Mouse (Mus musculus) forebrain, embryonic 15.5 days (tissue): ENCODE data around the gene Iqch. TPM values are rescaled to one million over a fixed set of nuclear protein-coding genes. Genes with fewer than 3 reads are reported as not detected.

Experiments
- ATAC-seq: fragments of 200-750 bp; cut with Nextera tagmentation; replicated peaks from 2 replicates; pipeline ENCODE4 v1.8.0; 2017; ENCODE audit warnings: mild to moderate bottlenecking, moderate TSS enrichment, moderate library complexity
- H3K27ac ChIP-seq: fragments of 300-500 bp; sonication (generic); replicated peaks from 2 replicates; pipeline ENCODE4 v1.5.1; 2015; ENCODE audit warnings: mild to moderate bottlenecking, inconsistent platforms
- H3K27me3 ChIP-seq: fragments of 300-500 bp; sonication (generic); 2 replicates; pipeline ENCODE4 v1.6.1; 2015; ENCODE audit warnings: inconsistent platforms
- H3K36me3 ChIP-seq: fragments of 300-500 bp; sonication (generic); 2 replicates; pipeline ENCODE4 v1.6.1; 2015; ENCODE audit warnings: mild to moderate bottlenecking, inconsistent platforms
- H3K4me1 ChIP-seq: fragments of 300-500 bp; sonication (generic); 2 replicates; pipeline ENCODE4 v1.6.1; 2015; ENCODE audit warnings: inconsistent platforms
- H3K4me2 ChIP-seq: fragments of 300-500 bp; sonication (generic); replicated peaks from 2 replicates; pipeline ENCODE4 v1.6.1; 2015; ENCODE audit warnings: mild to moderate bottlenecking, inconsistent platforms
- H3K4me3 ChIP-seq: fragments of 300-500 bp; sonication (generic); 2 replicates; pipeline ENCODE4 v1.5.1; 2015; ENCODE audit warnings: mild to moderate bottlenecking, inconsistent platforms
- H3K9ac ChIP-seq: fragments of 300-500 bp; sonication (generic); replicated peaks from 2 replicates; pipeline ENCODE4 v1.6.1; 2015; ENCODE audit warnings: mild to moderate bottlenecking, inconsistent platforms
- H3K9me3 ChIP-seq: fragments of 300-500 bp; sonication (generic); 2 replicates; pipeline ENCODE4 v1.6.1; 2016; ENCODE audit warnings: inconsistent platforms
- WGBS: fragments of 180-500 bp; shearing (Covaris S2); methylation state at CpG from one replicate; pipeline ENCODE4 v1.1.7; 2015; ENCODE audit warnings: mixed read lengths; 5-methylcytosine and 5-hydroxymethylcytosine counted together
- polyA plus RNA-seq: library from polyadenylated mRNA; unstranded; fragments of >200 nt; fragmentation: Nextera tagmentation; extraction: Ambion mirVana; gene quantifications from 2 replicates; pipeline ENCODE4 v1.2.1, GENCODE M21; 2015

The Iqch gene
- polyA plus RNA-seq, 1 experiment from 2014 or later = 0.15 TPM

DNA sequence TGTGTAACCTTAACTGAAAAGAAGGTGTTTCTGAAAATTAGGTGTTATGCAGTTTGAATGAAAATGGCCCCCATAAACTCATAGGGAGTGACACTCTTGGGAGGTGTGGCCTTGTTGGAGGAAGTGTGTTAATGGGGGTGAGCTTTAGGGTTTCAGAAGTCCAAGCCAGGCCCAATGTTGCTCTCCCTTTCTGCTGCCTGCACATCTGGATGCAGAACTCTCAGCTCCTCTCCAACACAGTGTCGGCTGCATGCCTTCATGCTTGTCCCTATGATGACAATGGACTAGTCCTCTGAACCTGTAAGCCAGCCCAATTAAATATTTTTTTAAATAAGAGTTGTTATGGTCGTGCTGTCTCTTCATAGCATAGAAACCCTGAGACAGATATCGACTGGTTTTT is 222.0 kb downstream of the Iqch start:
- WGBS = 86% methylated on average over 3 of the region's 3 CpGs
- Histone ChIP-seq H3K9me3 (no peaks in the 10 kb centered on the region), H3K27me3 (no peaks in the 10 kb centered on the region), H3K27ac (no peak overlapping the region), H3K36me3 (no peaks in the 10 kb centered on the region), H3K4me1 (peaks cover 26% of the 10 kb centered on the region), H3K4me2 (no peak overlapping the region), H3K9ac (no peak overlapping the region), H3K4me3 (no peak overlapping the region)
- ATAC-seq = no peak

DNA sequence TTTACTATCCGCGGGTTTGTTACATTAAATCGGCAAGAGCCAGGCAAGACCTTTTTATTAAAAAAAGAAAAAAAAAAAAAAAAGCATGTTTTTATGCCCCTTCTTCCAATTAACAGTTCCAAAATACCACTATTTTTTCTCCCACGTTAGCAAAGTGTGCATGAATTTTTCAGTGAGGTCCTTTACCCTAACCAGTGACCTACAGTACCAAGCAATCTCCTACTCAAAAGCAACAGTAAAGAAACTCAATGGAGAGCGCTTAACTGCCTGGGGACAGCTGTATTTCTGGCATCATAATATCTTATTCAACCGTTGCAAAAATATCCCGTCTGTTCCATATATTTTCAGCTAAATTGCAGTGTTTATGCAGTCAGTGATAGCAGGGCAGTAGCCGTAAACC is 224.1 kb downstream of the Iqch start:
- H3K4me1 ChIP-seq = peaks cover 37% of the 10 kb centered on the region
- no peaks in the 10 kb centered on the region for H3K36me3 ChIP-seq
- no peak for ATAC-seq
- no peaks in the 10 kb centered on the region for H3K27me3 ChIP-seq
- peak overlapping the region; percentile 93 for H3K4me2 ChIP-seq
- 16% methylated on average over 8 of the region's 8 CpGs for WGBS
- H3K9ac ChIP-seq = peak overlapping the region; percentile 98
- H3K4me3 ChIP-seq = peak overlapping the region; percentile 97
- no peaks in the 10 kb centered on the region for H3K9me3 ChIP-seq
- peak overlapping the region; percentile 86 for H3K27ac ChIP-seq

DNA sequence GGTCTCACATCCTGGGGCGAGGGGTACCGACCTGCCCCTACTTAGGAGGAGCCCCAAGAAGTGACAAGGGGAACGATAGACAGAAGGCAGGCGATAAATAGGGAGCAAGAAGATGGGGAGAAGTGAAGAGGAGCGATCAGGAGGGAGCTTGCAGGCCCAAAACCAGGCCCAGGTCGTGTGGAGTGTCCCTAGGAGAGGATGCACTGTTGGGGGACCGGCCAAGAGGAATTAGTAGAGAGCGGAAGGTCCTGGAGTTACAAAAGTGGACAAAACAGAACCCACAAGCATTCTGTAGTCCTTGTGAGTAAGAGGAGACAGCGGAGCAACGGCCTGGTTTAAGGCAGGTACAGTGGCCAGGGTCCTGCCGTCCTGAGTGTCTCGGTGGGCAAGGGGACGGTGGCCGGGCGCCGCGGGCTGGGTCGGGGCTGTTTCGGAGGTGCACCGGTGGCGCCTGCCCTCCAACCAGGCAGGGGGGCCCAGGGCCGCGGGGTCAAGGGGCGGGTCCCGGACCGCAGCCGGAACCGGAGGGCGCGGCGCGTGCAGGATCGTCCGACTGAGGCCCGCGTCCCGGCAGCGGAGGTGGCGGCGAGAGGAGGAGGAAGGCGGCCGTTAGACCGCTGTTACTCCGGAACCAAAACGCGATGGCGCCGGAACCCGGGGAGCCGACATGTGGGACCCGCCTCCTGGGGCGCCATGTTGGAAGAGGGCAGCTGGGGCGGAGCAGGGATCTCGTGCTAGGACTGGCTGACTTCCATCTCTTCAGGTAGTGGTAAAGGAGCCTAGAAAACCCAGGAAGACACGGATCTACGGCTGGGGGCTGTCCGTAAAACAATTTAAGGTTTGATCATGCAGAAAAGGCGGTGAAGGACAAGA is 224.8 kb downstream of the Iqch start, which contains the start of gene Map2k5:
Gene Map2k5 (minus strand): TSS at position 633 of the 873 bp plus-strand sequence.
- ATAC-seq = peak; percentile 94
- Histone ChIP-seq H3K4me1 (peaks cover 44% of the 10 kb centered on the region), H3K27ac (peak within 1 kb of the TSS; percentile 86), H3K4me3 (peak within 1 kb of the TSS; percentile 97), H3K27me3 (no peaks in the 10 kb centered on the region), H3K4me2 (peak within 1 kb of the TSS; percentile 93), H3K9ac (peak within 1 kb of the TSS; percentile 98), H3K36me3 (no peaks in the 10 kb centered on the region), H3K9me3 (no peaks in the 10 kb centered on the region)
- WGBS = 2% methylated on average over 57 of the region's 58 CpGs

DNA sequence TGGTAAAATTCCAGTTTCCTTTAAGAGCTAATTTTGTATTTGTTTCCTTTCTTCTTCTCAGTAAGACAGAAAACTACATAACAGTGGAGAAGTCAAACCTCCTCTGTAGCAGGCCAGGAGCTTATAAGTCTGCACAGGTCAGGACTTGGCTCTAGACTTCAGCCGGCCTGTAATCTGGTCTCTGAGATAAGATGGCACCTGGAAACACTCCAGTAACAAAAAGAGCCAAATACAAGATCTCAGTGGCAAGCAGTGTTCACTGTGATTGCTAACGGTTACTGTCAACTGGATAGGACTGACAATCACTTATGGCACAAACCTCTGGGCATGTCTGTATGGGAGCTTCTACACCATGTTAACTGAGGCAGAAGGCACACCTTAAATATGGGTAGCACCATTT is 229.0 kb downstream of the Iqch start:
- H3K36me3 ChIP-seq = 0 out of 2 replicates have a peak, but pooled peaks cover 4% of the 10 kb centered on the region
- H3K9me3 ChIP-seq = no peaks in the 10 kb centered on the region
- no peak overlapping the region for H3K4me2 ChIP-seq
- 84% methylated on average over 2 of the region's 2 CpGs for WGBS
- no peaks in the 10 kb centered on the region for H3K27me3 ChIP-seq
- H3K4me1 ChIP-seq = peaks cover 48% of the 10 kb centered on the region
- no peak for ATAC-seq
- no peak overlapping the region for H3K9ac ChIP-seq
- H3K4me3 ChIP-seq = no peak overlapping the region
- H3K27ac ChIP-seq = no peak overlapping the region

DNA sequence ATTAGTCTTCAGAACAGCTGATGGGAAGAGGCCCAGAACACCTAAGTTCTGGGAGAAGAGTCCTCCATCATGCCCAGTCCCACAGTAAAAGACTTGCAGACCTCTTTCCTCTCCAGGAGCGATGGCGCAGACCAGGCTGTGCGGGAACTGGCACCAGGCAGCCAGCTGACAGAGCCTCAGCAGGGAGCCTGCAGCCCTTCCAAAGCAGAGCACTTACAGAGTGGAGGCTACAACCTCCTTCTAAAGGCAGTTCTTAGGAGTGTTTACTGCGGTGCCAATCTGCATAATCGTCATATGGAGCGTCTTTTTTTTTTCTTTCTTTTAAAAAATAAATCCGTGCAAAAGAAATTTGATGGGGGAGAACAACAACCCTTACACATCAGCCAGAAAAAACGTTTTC is 229.8 kb downstream of the Iqch start:
- Histone ChIP-seq H3K36me3 (0 out of 2 replicates have a peak, but pooled peaks cover 4% of the 10 kb centered on the region), H3K4me1 (peaks cover 46% of the 10 kb centered on the region), H3K27me3 (no peaks in the 10 kb centered on the region), H3K4me2 (no peak overlapping the region), H3K9me3 (no peaks in the 10 kb centered on the region), H3K27ac (no peak overlapping the region), H3K4me3 (no peak overlapping the region), H3K9ac (no peak overlapping the region)
- WGBS = 42% methylated on average over 8 of the region's 8 CpGs
- no peak for ATAC-seq

Other genes starting within 250 kb of the Iqch start
- 38.0 and 39.8 TPM in 2 replicates for gene Map2k5, start 224.6 kb downstream of the Iqch start, polyA plus RNA-seq
- 66.1 and 69.8 TPM in 2 replicates for gene 2300009A05Rik, start 203.2 kb downstream of the Iqch start, polyA plus RNA-seq
- 52.3 and 56.6 TPM in 2 replicates for gene Aagab, start 167 bp upstream of the Iqch start, polyA plus RNA-seq
- 7.0 and 7.6 TPM in 2 replicates for gene Smad3, start 155.5 kb upstream of the Iqch start, polyA plus RNA-seq